Mouse (Mus musculus) forebrain, embryonic 11.5 days (tissue): ENCODE measurements around the gene Nrf1. TPM values are rescaled to one million over a fixed set of nuclear protein-coding genes. Genes with fewer than 3 reads are reported as not detected.

Source experiments
- microRNA counts: library from miRNA; unstranded; fragments of <30 nt; microRNA quantifications from one replicate; lab custom pipeline; 2015
- microRNA-seq: library from miRNA; unstranded; fragments of <30 nt; microRNA quantifications from one replicate; pipeline ENCODE4, GENCODE M21; 2016; ENCODE audit not compliant: insufficient number of aligned reads
- polyA plus RNA-seq: library from polyadenylated mRNA; unstranded; fragments of >200 nt; fragmentation: Nextera tagmentation; extraction: Ambion mirVana; gene quantifications from 2 replicates; pipeline ENCODE4 v1.2.1, GENCODE M21; 2014

The Nrf1 gene
- polyA plus RNA-seq, 1 experiment from 2014 or later, result 95.3 TPM

MicroRNAs within 50 kb of the gene (microRNA counts, 519-probe panel; counts per million panel counts)
- microRNA mmu-miR-182 (lab: Ali Mortazavi, UCI) (31.2 counts per million), microRNA mmu-miR-183 (lab: Ali Mortazavi, UCI) (3,889 counts per million, percentile 26 among the panel's probes with 10 or more counts), microRNA mmu-miR-96 (lab: Ali Mortazavi, UCI) (4,918 counts per million, percentile 52 among the panel's probes with 10 or more counts)

Small RNAs within 50 kb of the gene (microRNA-seq; reads per million reads assigned to microRNA genes)
- gene Mir182 (1,602 reads per million, percentile 73 among the genes with 10 or more reads in this experiment), gene Mir183 (1,574 reads per million, percentile 73 among the genes with 10 or more reads in this experiment), gene Mir96 (568 reads per million, percentile 61 among the genes with 10 or more reads in this experiment)

Other genes starting within 250 kb of the Nrf1 start
- gene Strip2, start 131.0 kb upstream of the Nrf1 start, polyA plus RNA-seq, result 0.48 and 0.77 TPM in 2 replicates